Mouse (Mus musculus): Measurements from ENCODE around the gene Ccdc158. TPM values are rescaled to one million over a fixed set of nuclear protein-coding genes. Genes with fewer than 3 reads are reported as not detected.

The Ccdc158 gene
- total RNA-seq, 2 experiments from 2014 or later, result not detected

DNA sequence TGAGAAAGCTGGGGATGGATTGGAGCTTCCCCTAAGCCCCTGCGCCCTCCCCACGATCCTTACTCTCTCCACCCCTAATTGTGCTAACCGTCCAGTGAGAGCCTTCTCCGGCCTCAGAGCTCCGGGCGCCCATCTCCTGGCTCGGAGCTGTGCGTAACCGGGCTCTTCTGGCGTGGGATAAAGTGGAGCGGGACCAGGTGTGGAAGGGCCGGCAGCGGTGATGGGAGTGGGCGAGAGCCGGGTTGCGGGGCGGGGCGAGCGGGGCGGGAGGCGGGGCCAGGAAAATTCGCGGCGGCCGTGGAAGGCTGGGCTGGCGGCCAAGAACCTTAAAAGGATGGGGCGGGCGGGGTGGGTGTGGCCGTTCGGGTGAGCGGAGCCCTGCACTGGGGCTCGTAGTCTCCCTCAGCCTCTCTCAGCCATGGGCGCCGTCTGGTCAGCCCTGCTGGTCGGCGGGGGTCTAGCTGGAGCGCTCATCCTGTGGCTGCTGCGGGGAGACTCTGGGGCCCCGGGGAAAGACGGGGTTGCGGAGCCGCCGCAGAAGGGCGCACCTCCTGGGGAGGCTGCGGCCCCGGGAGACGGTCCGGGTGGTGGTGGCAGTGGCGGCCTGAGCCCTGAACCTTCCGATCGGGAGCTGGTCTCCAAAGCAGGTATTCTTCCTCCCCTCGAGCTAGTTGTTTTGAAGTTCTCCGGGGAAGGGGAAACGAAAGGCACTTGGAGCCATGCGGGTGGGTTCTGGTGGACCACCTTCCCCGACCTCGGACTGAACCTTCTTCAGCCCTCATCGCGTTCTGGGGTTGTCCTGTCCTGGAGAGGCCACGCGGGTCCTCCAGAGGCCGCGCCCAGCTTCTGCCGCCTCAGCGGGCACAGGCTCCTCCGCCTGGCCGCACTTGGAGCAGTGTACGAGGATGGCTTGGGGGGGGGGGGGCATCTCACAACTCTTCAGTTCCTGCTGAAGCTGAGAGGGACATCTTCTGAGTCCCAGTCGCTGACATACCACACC lies 72.1 kb downstream of the Ccdc158 start, which contains the start of gene Stbd1:
Gene Stbd1 (plus strand): TSS at position 351 of the 1,000 bp plus-strand sequence.
- DNase-seq, result peak; percentile 64 to 77

DNA sequence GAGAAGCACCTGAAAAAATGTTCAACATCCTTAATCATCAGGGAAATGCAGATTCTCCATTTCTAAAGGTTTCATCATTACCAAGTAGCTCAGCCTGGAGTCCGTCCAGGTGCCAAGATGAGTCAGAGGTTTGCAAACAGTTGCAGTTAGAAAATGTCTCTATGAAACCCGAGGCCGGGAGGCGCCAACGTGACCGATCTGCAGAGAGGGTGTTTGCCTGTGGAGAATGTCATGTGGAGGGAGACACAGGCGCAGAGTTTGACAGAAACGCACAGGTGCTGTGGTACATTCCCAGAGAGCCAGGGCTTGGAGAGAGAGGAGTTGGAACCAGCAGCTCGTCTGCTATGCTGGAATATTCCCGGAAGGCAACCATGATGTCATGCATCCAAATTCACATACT lies 76.0 kb downstream of the Ccdc158 start:
- peak in 1 of 2 experiments; percentile 5 for DNase-seq

DNA sequence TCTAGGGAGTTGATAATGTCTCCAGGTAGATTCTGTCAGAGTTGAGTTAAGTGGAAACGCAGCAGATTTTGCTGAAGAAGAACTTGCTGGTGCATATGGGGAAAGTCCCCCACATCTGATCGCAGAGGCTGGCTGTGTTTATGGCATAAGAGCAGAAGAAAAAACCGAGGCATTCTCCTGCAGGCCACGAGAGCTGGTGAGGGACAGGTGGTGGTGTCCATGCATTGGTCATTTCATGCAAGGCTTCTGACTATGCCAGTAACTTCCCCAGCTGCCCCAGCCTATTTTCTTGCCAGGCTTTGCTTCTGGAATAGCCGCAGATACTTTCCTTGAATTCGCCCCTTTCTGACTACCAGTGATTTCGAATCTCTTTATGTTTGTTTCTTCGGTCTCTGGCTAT lies 78.2 kb downstream of the Ccdc158 start:
- DNase-seq, result no peak

DNA sequence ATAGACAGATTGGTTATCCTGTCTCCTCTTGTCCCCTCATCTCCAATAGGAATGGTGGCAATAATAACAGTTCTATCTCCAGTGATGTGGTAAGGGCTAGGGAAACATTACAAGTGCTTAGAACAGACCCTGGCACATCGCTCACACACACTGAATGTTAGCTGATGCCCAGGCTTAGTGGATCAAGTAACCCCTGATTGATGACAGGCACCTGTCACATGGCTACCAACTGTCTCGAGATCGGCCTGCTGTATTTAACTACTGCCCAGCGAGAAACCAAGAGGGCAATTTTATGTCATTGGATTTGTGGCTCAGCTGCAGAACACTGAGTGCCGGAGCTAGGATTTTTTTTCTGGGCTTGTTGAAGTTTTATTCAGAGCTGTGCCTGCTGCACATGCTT lies 80.0 kb downstream of the Ccdc158 start:
- no peak for DNase-seq

DNA sequence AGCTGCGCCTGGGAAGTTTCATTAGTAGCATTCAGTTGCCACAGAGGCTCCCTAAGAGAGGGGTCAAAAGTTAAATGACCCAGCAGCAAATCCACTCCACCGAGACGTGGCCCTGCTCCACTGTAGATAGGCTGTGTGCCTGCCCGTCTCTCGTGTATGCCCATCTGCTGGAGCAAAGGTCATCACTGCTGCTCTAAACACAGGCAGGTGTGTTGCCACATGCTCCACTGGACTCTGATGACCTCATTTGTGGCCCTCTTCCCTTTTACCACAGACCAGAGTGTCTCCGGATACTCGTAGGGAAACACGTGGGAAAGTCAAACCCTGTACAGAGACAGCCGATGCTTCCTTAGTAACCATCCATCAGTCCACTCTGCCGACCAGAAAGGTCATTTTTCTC lies 89.1 kb downstream of the Ccdc158 start:
- no peak for DNase-seq

DNA sequence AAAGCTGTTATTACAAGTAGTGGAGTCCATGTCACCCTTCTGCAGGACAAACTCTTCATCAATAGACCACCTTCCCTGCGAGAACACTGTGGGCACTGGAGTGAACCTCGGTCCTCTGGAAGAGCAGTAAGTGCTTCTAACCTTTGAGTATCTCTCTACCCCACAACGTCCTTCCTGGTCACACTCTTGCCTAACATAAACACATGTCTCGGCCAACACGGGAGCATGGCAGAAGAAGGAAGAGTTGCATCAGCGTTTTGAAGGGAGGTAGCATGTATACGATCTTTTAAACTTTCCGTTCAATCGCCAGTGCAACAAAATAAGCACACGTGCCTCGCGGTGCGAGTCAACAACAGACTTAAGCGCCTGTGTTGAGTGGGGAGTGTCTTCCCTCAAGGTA lies 95.5 kb downstream of the Ccdc158 start:
- DNase-seq, result no peak

DNA sequence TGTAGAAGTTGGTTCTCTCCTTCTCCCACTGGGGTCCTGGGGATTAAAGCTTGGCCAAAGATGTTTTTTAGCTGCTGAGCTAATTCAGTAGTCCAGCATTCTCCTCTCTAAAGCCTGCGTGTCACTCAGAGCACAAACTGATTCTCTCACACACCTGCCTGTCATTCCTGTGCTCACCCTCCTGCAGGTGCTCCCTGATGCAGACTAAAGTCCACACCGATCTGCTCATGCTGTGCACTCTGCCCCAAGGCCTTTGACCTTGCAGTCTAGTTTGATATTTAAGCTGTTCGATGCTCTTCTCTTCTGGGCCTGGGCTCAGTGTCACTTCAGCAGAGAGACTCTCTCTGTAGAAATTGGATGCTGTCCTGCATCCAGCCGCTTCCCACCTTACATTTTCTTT lies 103.8 kb downstream of the Ccdc158 start:
- no peak for DNase-seq

DNA sequence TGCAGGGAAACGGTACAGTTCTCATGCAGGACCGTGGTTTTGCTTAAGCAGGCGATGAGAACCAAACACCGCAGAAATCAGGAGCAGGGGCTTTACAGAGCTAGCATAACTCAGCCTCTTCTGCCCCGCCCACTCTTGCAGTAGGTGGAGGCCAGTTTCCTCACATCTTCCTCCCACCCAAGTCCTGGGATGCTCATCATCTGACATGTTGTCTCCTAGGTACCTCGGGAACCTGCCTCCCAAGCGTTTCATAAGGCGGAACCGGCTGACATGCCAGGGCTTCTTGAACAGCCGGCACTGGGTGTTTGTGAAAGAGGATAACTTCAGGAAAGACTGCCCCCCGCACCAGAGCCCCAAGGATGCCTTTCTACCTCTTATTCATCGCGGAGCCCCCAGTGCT lies 113.1 kb downstream of the Ccdc158 start:
- no peak for DNase-seq

DNA sequence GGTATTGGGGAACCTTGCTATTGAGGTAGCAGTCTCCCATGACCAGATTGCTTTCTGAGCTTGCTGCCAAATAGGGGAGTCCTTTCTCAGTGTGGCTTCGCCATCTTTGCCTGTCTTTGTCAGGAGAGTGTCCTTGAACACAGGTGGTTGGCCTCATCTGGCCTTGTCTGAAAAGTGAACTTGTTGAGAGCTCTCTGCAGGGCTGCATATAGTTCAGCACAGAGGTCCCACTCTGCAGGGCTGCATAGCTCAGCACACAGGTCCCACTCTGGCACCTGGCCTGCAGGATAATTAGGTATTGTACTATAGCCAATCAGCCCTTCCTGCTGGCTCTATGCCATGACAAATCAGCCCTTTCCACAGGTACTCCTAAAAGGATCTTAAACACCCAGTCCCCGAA lies 114.9 kb downstream of the Ccdc158 start:
- no peak for DNase-seq

Other genes with a start within 250 kb of the Ccdc158 start
- 10 to 100 TPM; 19.1 to 21.9 TPM for gene Nup54, start 240.1 kb downstream of the Ccdc158 start, total RNA-seq (2021)
- gene Scarb2, start 168.4 kb downstream of the Ccdc158 start, total RNA-seq (2021), result 10 to 100 TPM; 79.5 to 88.4 TPM
- gene Fam47e, start 120.2 kb downstream of the Ccdc158 start, total RNA-seq (2021), result under 1 TPM in 1 of 2 experiments, not detected in 1; 0.87 TPM
- 1 to 10 TPM; 2.1 to 2.6 TPM for gene Stbd1, start 72.2 kb downstream of the Ccdc158 start, total RNA-seq (2021)
- gene Shroom3, start 8.2 kb upstream of the Ccdc158 start, total RNA-seq (2021), result 10 to 100 TPM; 26.3 to 30.0 TPM

Measured in heart, adult 18-20 months (tissue).